Mouse (Mus musculus) midbrain, postnatal 0 days (tissue): ENCODE data around the gene Batf2. TPM values are rescaled to one million over a fixed set of nuclear protein-coding genes. Genes with fewer than 3 reads are reported as not detected.

Experiments
- ATAC-seq: fragments of 200-750 bp; cut with Nextera tagmentation; 2 replicates; pipeline ENCODE4 v1.8.0; 2017; ENCODE audit warnings: moderate number of reproducible peaks, mild to moderate bottlenecking, moderate TSS enrichment, moderate library complexity; ENCODE audit not compliant: low FRiP score
- DNase-seq: peaks from one replicate; pipeline ENCODE4 v3.0.0-alpha.2; 2015; ENCODE audit warnings: low spot score
- H3K27ac ChIP-seq: fragments of 300-500 bp; sonication (generic); 2 replicates; pipeline ENCODE4 v1.5.1; 2014; ENCODE audit warnings: low read depth, mild to moderate bottlenecking, low read length, mixed read lengths
- H3K27me3 ChIP-seq: fragments of 300-500 bp; sonication (generic); 2 replicates; pipeline ENCODE4 v1.6.1; 2014; ENCODE audit warnings: low read length, control low read depth, mixed read lengths; ENCODE audit not compliant: insufficient read depth
- H3K36me3 ChIP-seq: fragments of 300-500 bp; sonication (generic); 2 replicates; pipeline ENCODE4 v1.6.1; 2014; ENCODE audit warnings: low read length, control low read depth, mixed read lengths; ENCODE audit not compliant: insufficient read depth
- H3K4me1 ChIP-seq: fragments of 300-500 bp; sonication (generic); 2 replicates; pipeline ENCODE4 v1.6.1; 2014; ENCODE audit warnings: mild to moderate bottlenecking, control low read depth, antibody characterized with exemption, low read length, mixed read lengths; ENCODE audit not compliant: insufficient read depth
- H3K4me2 ChIP-seq: fragments of 300-500 bp; sonication (generic); 2 replicates; pipeline ENCODE4 v1.6.1; 2014; ENCODE audit warnings: low read depth, mild to moderate bottlenecking, low read length, mixed read lengths; ENCODE audit not compliant: poor library complexity, severe bottlenecking
- H3K4me3 ChIP-seq: fragments of 300-500 bp; sonication (generic); 2 replicates; pipeline ENCODE4 v1.5.1; 2014; ENCODE audit warnings: low read depth, mild to moderate bottlenecking, low read length, moderate library complexity
- H3K9ac ChIP-seq: fragments of 300-500 bp; sonication (generic); replicated peaks from 2 replicates; pipeline ENCODE4 v1.6.1; 2014; ENCODE audit warnings: mild to moderate bottlenecking, low read length, moderate library complexity, mixed read lengths; ENCODE audit not compliant: poor library complexity, severe bottlenecking
- H3K9me3 ChIP-seq: fragments of 300-500 bp; sonication (generic); 2 replicates; pipeline ENCODE4 v1.6.1; 2016; ENCODE audit warnings: low read length, control low read depth
- CTCF ChIP-seq: IDR thresholded peaks from 2 replicates; pipeline ENCODE4 v1.5.1; 2016; ENCODE audit warnings: antibody characterized with exemption, mild to moderate bottlenecking
- WGBS: fragments of 180-500 bp; shearing (Covaris S2); extraction: QIAGEN DNeasy Blood & Tissue Kit; methylation state at CpG from one replicate; pipeline ENCODE4 v1.1.7; 2014; 5-methylcytosine and 5-hydroxymethylcytosine counted together
- polyA plus RNA-seq: library from polyadenylated mRNA; unstranded; fragments of >200 nt; fragmentation: Nextera tagmentation; extraction: Ambion mirVana; gene quantifications from 2 replicates; pipeline ENCODE4 v1.2.1, GENCODE M21; 2015
- total RNA-seq: library from RNA; depleted of rRNA; stranded (reverse); fragments of >200 nt; gene quantifications from 2 replicates; pipeline ENCODE4 v1.2.3, GENCODE M21; 2014; rRNA removed

The Batf2 gene
- total and polyA plus RNA-seq, 2 experiments from 2014 or later = not detected

GRCm38 (mm10) chr19:6182534-6182933 lies 41.8 kb downstream of the Batf2 start:
- no peak overlapping the region for H3K9ac ChIP-seq
- H3K9me3 ChIP-seq = no peaks in the 10 kb centered on the region
- no peaks in the 10 kb centered on the region for H3K27me3 ChIP-seq
- ATAC-seq (no peak), DNase-seq (peak; percentile 9)
- H3K36me3 ChIP-seq = no peaks in the 10 kb centered on the region
- no peaks in the 10 kb centered on the region for H3K4me1 ChIP-seq
- no peak overlapping the region for H3K4me3 ChIP-seq
- no peak overlapping the region for H3K4me2 ChIP-seq
- no peak for TF ChIP-seq CTCF
- WGBS = 15% methylated on average over 3 of the region's 3 CpGs
- H3K27ac ChIP-seq = no peak overlapping the region

GRCm38 (mm10) chr19:6184131-6184530 lies 43.3 kb downstream of the Batf2 start, which contains the start of gene Majin:
Gene Majin, plus strand, starts transcription at chr19:6184388.
- Histone ChIP-seq H3K9ac (no peak within 1 kb of the TSS), H3K27me3 (no peaks in the 10 kb centered on the region), H3K4me3 (no peak within 1 kb of the TSS), H3K36me3 (no peaks in the 10 kb centered on the region), H3K27ac (no peak within 1 kb of the TSS), H3K4me1 (no peaks in the 10 kb centered on the region), H3K4me2 (no peak within 1 kb of the TSS), H3K9me3 (no peaks in the 10 kb centered on the region)
- no peak for ATAC-seq
- WGBS = 90% methylated on average over 23 of the region's 23 CpGs
- no peak for TF ChIP-seq CTCF
- DNase-seq = no peak

- Histone ChIP-seq H3K36me3 (no peaks in the 10 kb centered on the region), H3K27me3 (no peaks in the 10 kb centered on the region), H3K4me3 (no peak overlapping the region), H3K9ac (no peak overlapping the region), H3K9me3 (no peaks in the 10 kb centered on the region), H3K4me2 (no peak overlapping the region), H3K27ac (no peak overlapping the region), H3K4me1 (no peaks in the 10 kb centered on the region)
- TF ChIP-seq CTCF = no peak
- ATAC-seq (no peak), DNase-seq (no peak)
- WGBS = 84% methylated on average over 2 of the region's 2 CpGs
Observed at GRCm38 (mm10) chr19:6204265-6204664, 63.5 kb downstream of the Batf2 start.

GRCm38 (mm10) chr19:6206716-6207115 lies 65.9 kb downstream of the Batf2 start:
- Histone ChIP-seq H3K36me3 (no peaks in the 10 kb centered on the region), H3K27ac (no peak overlapping the region), H3K4me1 (no peaks in the 10 kb centered on the region), H3K9ac (no peak overlapping the region), H3K27me3 (no peaks in the 10 kb centered on the region), H3K9me3 (no peaks in the 10 kb centered on the region), H3K4me3 (no peak overlapping the region), H3K4me2 (no peak overlapping the region)
- DNase-seq = no peak
- TF ChIP-seq CTCF = no peak
- no peak for ATAC-seq
- 65% methylated on average over 5 of the region's 5 CpGs for WGBS

- no peak for TF ChIP-seq CTCF
- 77% methylated on average over 6 of the region's 6 CpGs for WGBS
- ATAC-seq = no peak
Observed at GRCm38 (mm10) chr19:6216046-6216705, 75.4 kb downstream of the Batf2 start.

GRCm38 (mm10) chr19:6218606-6219005 lies 77.8 kb downstream of the Batf2 start:
- Histone ChIP-seq H3K9me3 (no peaks in the 10 kb centered on the region), H3K9ac (no peak overlapping the region), H3K4me1 (no peaks in the 10 kb centered on the region), H3K4me3 (no peak overlapping the region), H3K27me3 (no peaks in the 10 kb centered on the region), H3K36me3 (no peaks in the 10 kb centered on the region), H3K27ac (no peak overlapping the region), H3K4me2 (no peak overlapping the region)
- DNase-seq (no peak), ATAC-seq (no peak)
- TF ChIP-seq CTCF = no peak
- WGBS = 74% methylated on average over 6 of the region's 6 CpGs

More at GRCm38 (mm10) chr19:6216046-6216705, 75.4 kb downstream of the Batf2 start:
- H3K27me3 ChIP-seq = no peaks in the 10 kb centered on the region
- no peak for DNase-seq
- H3K9me3 ChIP-seq = no peaks in the 10 kb centered on the region
- no peak overlapping the region for H3K27ac ChIP-seq
- H3K9ac ChIP-seq = no peak overlapping the region
- no peak overlapping the region for H3K4me2 ChIP-seq
- H3K36me3 ChIP-seq = no peaks in the 10 kb centered on the region
- no peak overlapping the region for H3K4me3 ChIP-seq
- no peaks in the 10 kb centered on the region for H3K4me1 ChIP-seq

Other genes with a start within 250 kb of the Batf2 start
Only the 30 nearest of the 31 such genes appear.
- gene Dpf2, start 228.0 kb upstream of the Batf2 start, total RNA-seq = 52.9 and 84.7 TPM in 2 replicates
- 57.7 and 61.0 TPM in 2 replicates for gene Dpf2, start 228.0 kb upstream of the Batf2 start, polyA plus RNA-seq
- gene Cdc42ep2, start 216.2 kb upstream of the Batf2 start, total RNA-seq = 20.6 and 28.4 TPM in 2 replicates
- gene Cdc42ep2, start 216.2 kb upstream of the Batf2 start, polyA plus RNA-seq = 19.2 and 20.9 TPM in 2 replicates
- gene Pola2, start 176.8 kb upstream of the Batf2 start, total RNA-seq = 17.8 and 21.6 TPM in 2 replicates
- 16.7 and 16.9 TPM in 2 replicates for gene Pola2, start 176.8 kb upstream of the Batf2 start, polyA plus RNA-seq
- gene Slc22a20, start 154.8 kb upstream of the Batf2 start, total RNA-seq = not detected in 2 replicates
- not detected in 2 replicates for gene Slc22a20, start 154.8 kb upstream of the Batf2 start, polyA plus RNA-seq
- gene Capn1, start 125.1 kb upstream of the Batf2 start, total RNA-seq = 7.9 and 13.2 TPM in 2 replicates
- gene Capn1, start 125.1 kb upstream of the Batf2 start, polyA plus RNA-seq = 3.3 and 3.9 TPM in 2 replicates
- 27.8 and 36.3 TPM in 2 replicates for gene Syvn1, start 94.4 kb upstream of the Batf2 start, total RNA-seq
- gene Syvn1, start 94.4 kb upstream of the Batf2 start, polyA plus RNA-seq = 34.6 and 34.8 TPM in 2 replicates
- gene Mrpl49, start 83.2 kb upstream of the Batf2 start, total RNA-seq = 34.7 and 37.3 TPM in 2 replicates
- 50.0 and 55.8 TPM in 2 replicates for gene Mrpl49, start 83.2 kb upstream of the Batf2 start, polyA plus RNA-seq
- 494 and 628 TPM in 2 replicates for gene Fau, start 83.1 kb upstream of the Batf2 start, total RNA-seq
- gene Fau, start 83.1 kb upstream of the Batf2 start, polyA plus RNA-seq = 587 and 625 TPM in 2 replicates
- gene Znhit2, start 79.8 kb upstream of the Batf2 start, total RNA-seq = 53.3 and 59.1 TPM in 2 replicates
- gene Znhit2, start 79.8 kb upstream of the Batf2 start, polyA plus RNA-seq = 40.4 and 41.0 TPM in 2 replicates
- 79.5 and 98.1 TPM in 2 replicates for gene Tm7sf2, start 72.6 kb upstream of the Batf2 start, total RNA-seq
- 50.2 and 51.6 TPM in 2 replicates for gene Tm7sf2, start 72.6 kb upstream of the Batf2 start, polyA plus RNA-seq
- 95.7 and 114 TPM in 2 replicates for gene Vps51, start 63.8 kb upstream of the Batf2 start, total RNA-seq
- 92.4 and 101 TPM in 2 replicates for gene Vps51, start 63.8 kb upstream of the Batf2 start, polyA plus RNA-seq
- not detected in 2 replicates for gene Tmem262, start 61.0 kb upstream of the Batf2 start, total RNA-seq
- not detected in 2 replicates for gene Tmem262, start 61.0 kb upstream of the Batf2 start, polyA plus RNA-seq
- not detected in 2 replicates for gene Gm28374, start 58.7 kb upstream of the Batf2 start, total RNA-seq
- 0.81 and 1.1 TPM in 2 replicates for gene Gm28374, start 58.7 kb upstream of the Batf2 start, polyA plus RNA-seq
- gene Zfpl1, start 56.0 kb upstream of the Batf2 start, total RNA-seq = 76.0 and 97.6 TPM in 2 replicates
- 92.0 and 99.6 TPM in 2 replicates for gene Zfpl1, start 56.0 kb upstream of the Batf2 start, polyA plus RNA-seq
- gene Cdca5, start 56.0 kb upstream of the Batf2 start, total RNA-seq = 1.3 and 1.6 TPM in 2 replicates
- 1.6 and 1.8 TPM in 2 replicates for gene Cdca5, start 56.0 kb upstream of the Batf2 start, polyA plus RNA-seq
- not detected in 2 replicates for gene AC131692.1, start 46.6 kb upstream of the Batf2 start, total RNA-seq
- not detected in 2 replicates for gene AC131692.1, start 46.6 kb upstream of the Batf2 start, polyA plus RNA-seq
- gene Naaladl1, start 35.2 kb upstream of the Batf2 start, total RNA-seq = 0.42 and 1.0 TPM in 2 replicates
- 0.41 and 0.53 TPM in 2 replicates for gene Naaladl1, start 35.2 kb upstream of the Batf2 start, polyA plus RNA-seq
- gene Sac3d1, start 22.3 kb upstream of the Batf2 start, total RNA-seq = 66.6 and 73.1 TPM in 2 replicates
- gene Sac3d1, start 22.3 kb upstream of the Batf2 start, polyA plus RNA-seq = 52.6 and 53.1 TPM in 2 replicates
- gene Snx15, start 12.7 kb upstream of the Batf2 start, total RNA-seq = 51.0 and 66.4 TPM in 2 replicates
- 66.1 and 69.1 TPM in 2 replicates for gene Snx15, start 12.7 kb upstream of the Batf2 start, polyA plus RNA-seq
- 83.4 and 123 TPM in 2 replicates for gene Arl2, start 565 bp downstream of the Batf2 start, total RNA-seq
- 159 and 174 TPM in 2 replicates for gene Arl2, start 565 bp downstream of the Batf2 start, polyA plus RNA-seq
- gene Majin, start 43.4 kb downstream of the Batf2 start, total RNA-seq = not detected in 2 replicates
- 0.16 and 0.18 TPM in 2 replicates for gene Majin, start 43.4 kb downstream of the Batf2 start, polyA plus RNA-seq
- not detected in 2 replicates for gene Gpha2, start 85.4 kb downstream of the Batf2 start, total RNA-seq
- 0.31 TPM in 1 of 2 replicates, not detected in the other for gene Gpha2, start 85.4 kb downstream of the Batf2 start, polyA plus RNA-seq
- 248 and 256 TPM in 2 replicates for gene Ppp2r5b, start 94.9 kb downstream of the Batf2 start, total RNA-seq
- 177 and 189 TPM in 2 replicates for gene Ppp2r5b, start 94.9 kb downstream of the Batf2 start, polyA plus RNA-seq
- 34.3 and 38.2 TPM in 2 replicates for gene Atg2a, start 100.7 kb downstream of the Batf2 start, total RNA-seq
- 9.6 and 9.7 TPM in 2 replicates for gene Atg2a, start 100.7 kb downstream of the Batf2 start, polyA plus RNA-seq
- gene Ehd1, start 135.7 kb downstream of the Batf2 start, total RNA-seq = 117 and 139 TPM in 2 replicates
- 73.0 and 74.0 TPM in 2 replicates for gene Ehd1, start 135.7 kb downstream of the Batf2 start, polyA plus RNA-seq
- gene Cdc42bpg, start 165.5 kb downstream of the Batf2 start, total RNA-seq = 4.8 and 5.4 TPM in 2 replicates
- 0.20 and 0.67 TPM in 2 replicates for gene Cdc42bpg, start 165.5 kb downstream of the Batf2 start, polyA plus RNA-seq
- gene Men1, start 194.0 kb downstream of the Batf2 start, total RNA-seq = 59.6 and 85.6 TPM in 2 replicates
- 56.8 and 60.6 TPM in 2 replicates for gene Men1, start 194.0 kb downstream of the Batf2 start, polyA plus RNA-seq
- gene Map4k2, start 200.2 kb downstream of the Batf2 start, total RNA-seq = 70.6 and 86.8 TPM in 2 replicates
- gene Map4k2, start 200.2 kb downstream of the Batf2 start, polyA plus RNA-seq = 18.1 TPM in 2 replicates
- 70.5 and 92.2 TPM in 2 replicates for gene Sf1, start 222.7 kb downstream of the Batf2 start, total RNA-seq
- 90.2 and 95.5 TPM in 2 replicates for gene Sf1, start 222.7 kb downstream of the Batf2 start, polyA plus RNA-seq
- gene Pygm, start 243.4 kb downstream of the Batf2 start, total RNA-seq = 16.4 and 25.8 TPM in 2 replicates
- 11.7 and 13.2 TPM in 2 replicates for gene Pygm, start 243.4 kb downstream of the Batf2 start, polyA plus RNA-seq